Mouse (Mus musculus) lung, postnatal 0 days (tissue): ENCODE results near the gene Olfr1370.
"Not testable (repeated sequence)": the region's sequence is repeated elsewhere in the genome, so short reads cannot be mapped to it uniquely, and the experiment has no call there.

ENCODE experiments used
- CTCF ChIP-seq: IDR thresholded peaks from 2 replicates; pipeline ENCODE4 v1.5.1; 2016; ENCODE audit warnings: antibody characterized with exemption, mild to moderate bottlenecking
- EP300 ChIP-seq: IDR thresholded peaks from 2 replicates; pipeline ENCODE4 v1.6.1; 2016; ENCODE audit warnings: antibody characterized with exemption, mild to moderate bottlenecking, control low read depth

DNA sequence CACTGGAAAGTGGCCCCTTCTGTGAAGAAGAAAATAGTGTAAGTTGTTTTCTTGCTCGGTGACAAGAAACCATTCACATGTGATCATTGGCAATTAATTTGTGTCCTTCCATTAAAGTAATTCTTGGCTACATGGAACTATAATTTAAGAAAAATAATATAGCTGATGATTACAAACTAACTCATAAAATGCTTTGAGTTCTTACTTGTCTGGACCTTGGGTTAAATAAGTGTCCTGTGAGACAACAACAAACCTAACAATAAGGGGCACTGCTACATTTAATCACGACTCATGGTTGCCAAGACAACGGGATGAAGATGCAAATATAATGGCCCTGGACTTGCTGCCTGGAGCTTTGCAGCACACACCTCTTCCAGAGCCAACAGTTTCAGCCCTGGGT is 36.4 kb upstream of the Olfr1370 start, which contains the start of gene Olfr1369-ps1:
- TF ChIP-seq EP300, CTCF: not testable (repeated sequence)
